Mouse (Mus musculus): ENCODE measurements around the gene 2700049A03Rik.

2700049A03Rik gene

GRCm38 (mm10) chr12:71269367-71269766 is 132.7 kb downstream of the 2700049A03Rik start:
- DNase-seq (ENCODE audit: low spot score) = no peak

DNA sequence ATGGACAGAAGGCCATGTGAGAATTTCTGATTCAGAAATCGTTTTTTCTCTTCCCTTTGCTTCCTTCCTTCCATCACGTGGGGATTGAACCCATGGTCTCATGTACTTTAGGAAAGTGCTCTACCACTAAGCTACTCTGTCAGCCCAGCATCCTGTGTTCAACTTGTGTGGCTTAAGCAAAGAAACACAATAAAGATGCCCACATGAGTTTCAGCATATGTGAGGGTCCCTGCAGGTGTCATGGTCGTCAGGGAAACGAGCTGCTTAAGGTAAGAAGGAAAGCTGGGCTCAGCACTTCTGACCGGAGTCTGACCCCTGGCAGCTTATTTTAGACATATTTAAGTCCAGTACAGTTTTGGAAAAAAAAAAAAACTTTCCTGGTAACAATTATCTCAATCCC is 134.5 kb downstream of the 2700049A03Rik start:
- DNase-seq (ENCODE audit: low spot score) = no peak

GRCm38 (mm10) chr12:71274519-71275237 is 138.0 kb downstream of the 2700049A03Rik start:
- no peak for DNase-seq (ENCODE audit: low spot score)

- DNase-seq (ENCODE audit: low spot score) = no peak
Observed at GRCm38 (mm10) chr12:71275906-71276595, 139.4 kb downstream of the 2700049A03Rik start.

GRCm38 (mm10) chr12:71279521-71280262 is 143.0 kb downstream of the 2700049A03Rik start:
- DNase-seq (ENCODE audit: low spot score) = no peak

GRCm38 (mm10) chr12:71281201-71281768 is 144.6 kb downstream of the 2700049A03Rik start:
- no peak for DNase-seq (ENCODE audit: low spot score)

DNA sequence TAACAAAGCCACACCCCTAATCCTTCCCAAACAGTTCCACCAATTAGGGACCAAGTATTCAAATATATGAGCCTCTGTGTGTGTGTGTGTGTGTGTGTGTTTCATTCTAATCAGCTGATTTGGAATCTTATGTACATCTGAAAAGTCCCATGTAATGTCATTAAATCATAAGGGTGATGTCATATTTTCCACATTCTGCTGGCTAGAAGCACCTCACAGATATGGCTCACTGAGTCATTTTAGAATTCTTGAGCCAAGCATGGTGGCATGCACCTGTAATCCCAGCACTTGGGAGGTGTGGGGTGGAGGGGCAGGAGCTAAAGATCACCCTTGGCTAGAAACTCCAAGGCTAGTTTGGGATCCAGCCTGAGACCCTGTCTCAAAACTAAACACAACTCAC is 148.8 kb downstream of the 2700049A03Rik start:
- DNase-seq (ENCODE audit: low spot score) = no peak

DNA sequence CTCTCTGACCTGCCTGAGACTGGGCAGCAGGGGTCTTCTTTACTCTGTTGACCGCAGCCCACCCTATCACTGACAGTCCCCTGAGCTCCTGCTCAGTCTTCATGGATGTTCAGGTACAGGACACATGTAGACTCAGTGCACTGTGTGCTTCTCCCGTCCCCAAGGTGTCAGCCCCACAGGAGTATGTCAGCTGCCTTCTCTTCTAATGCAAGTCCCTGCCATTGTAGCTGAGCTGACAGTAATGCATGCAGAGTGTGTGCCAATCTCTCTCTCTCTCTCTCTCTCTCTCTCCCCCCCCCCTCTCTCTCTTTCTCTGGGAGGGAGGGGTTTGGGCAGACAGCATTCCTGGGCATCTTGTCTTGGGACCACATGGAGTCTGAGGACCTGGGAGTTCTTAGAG is 153.8 kb downstream of the 2700049A03Rik start:
- DNase-seq (ENCODE audit: low spot score) = no peak

Measured in ovary, postnatal 10 days (tissue).